ENCODE assay signal across 8 mouse cellular contexts in genomic region chr2:153586515-153587174, GRCm38 (mm10). TPM values are rescaled to one million over a fixed set of nuclear protein-coding genes. Genes with fewer than 3 reads are reported as not detected.
DNase-seq lines count a peak whose midpoint lies in the region; ATAC-seq lines count a peak whose summit lies in the region.

No protein-coding gene starts in this region.

- peaks cover 12% of the 10 kb centered on the region for H3K4me1 ChIP-seq in hindbrain, embryonic 15.5 days (replicated peaks)

- peak overlapping the region; percentile 52 for H3K4me2 ChIP-seq in hindbrain, embryonic 15.5 days

- peak; percentile 83; the same call in 1 of the 2 replicates for ATAC-seq in hindbrain, embryonic 15.5 days (ENCODE audit: low FRiP score, low read depth)

- peak overlapping the region; percentile 29; the same call in 1 of the 2 replicates for H3K9ac ChIP-seq in hindbrain, embryonic 15.5 days

- peak overlapping the region; percentile 20 for H3K4me3 ChIP-seq in hindbrain, embryonic 15.5 days

- no peaks in the 10 kb centered on the region for H3K9me3 ChIP-seq in hindbrain, embryonic 15.5 days

- no peak overlapping the region for H3K27ac ChIP-seq in hindbrain, embryonic 15.5 days (replicated peaks)

- H3K36me3 ChIP-seq in hindbrain, embryonic 15.5 days, result no peaks in the 10 kb centered on the region

- no peaks in the 10 kb centered on the region for H3K27me3 ChIP-seq in hindbrain, embryonic 15.5 days

- 12% methylated on average over 15 of the region's 15 CpGs for WGBS in hindbrain, embryonic 15.5 days

- peak; percentile 92 for DNase-seq in R1 (ENCODE audit: low read depth, low spot score)
- DNase-seq in cerebellum, postnatal 25 days, result peak; percentile 88 to 91
- DNase-seq in frontal cortex, postnatal 36 days (ENCODE audit: low spot score in 2 of 2), result peak; percentile 83 to 85
- peak; percentile 70 to 79 for DNase-seq in layer of hippocampus, postnatal 36 days
- DNase-seq in lung, postnatal 4 days, result peak; percentile 68 to 89
- peak; percentile 72 for DNase-seq in right cerebral cortex, adult 18-20 months
- DNase-seq in urinary bladder, adult 2 months (ENCODE audit: low spot score), result peak; percentile 70

RNA-seq across cellular contexts. Expression of gene Commd7, which starts 45.9 kb away (rescaled TPM):
- polyA plus RNA-seq in hindbrain, embryonic 15.5 days (2015; fragmentation: Nextera tagmentation; extraction: Ambion mirVana), result 89.0 and 89.9 TPM in 2 replicates
- 10 to 100 TPM; 30.5 to 32.9 TPM for total RNA-seq in layer of hippocampus, postnatal 36 days (2021)
- 33.4 TPM in 2 replicates for polyA plus RNA-seq in urinary bladder, adult 2 months (2012; rRNA removed)

RNA-seq across cellular contexts. Expression of gene Nol4l, which starts 56.9 kb away (rescaled TPM):
- 42.6 and 45.4 TPM in 2 replicates for polyA plus RNA-seq in hindbrain, embryonic 15.5 days (2015; fragmentation: Nextera tagmentation; extraction: Ambion mirVana)
- 10 to 100 TPM; 47.0 to 47.3 TPM for total RNA-seq in layer of hippocampus, postnatal 36 days (2021)
- polyA plus RNA-seq in urinary bladder, adult 2 months (2012; rRNA removed), result 11.7 and 15.8 TPM in 2 replicates
